Mouse (Mus musculus): Measurements from ENCODE around the gene Eif4g2. TPM values are rescaled to one million over a fixed set of nuclear protein-coding genes. Genes with fewer than 3 reads are reported as not detected.

Gene Eif4g2
- total RNA-seq, 4 experiments from 2014 or later, result 989 to 1,111 (median 1,090) TPM

DNA sequence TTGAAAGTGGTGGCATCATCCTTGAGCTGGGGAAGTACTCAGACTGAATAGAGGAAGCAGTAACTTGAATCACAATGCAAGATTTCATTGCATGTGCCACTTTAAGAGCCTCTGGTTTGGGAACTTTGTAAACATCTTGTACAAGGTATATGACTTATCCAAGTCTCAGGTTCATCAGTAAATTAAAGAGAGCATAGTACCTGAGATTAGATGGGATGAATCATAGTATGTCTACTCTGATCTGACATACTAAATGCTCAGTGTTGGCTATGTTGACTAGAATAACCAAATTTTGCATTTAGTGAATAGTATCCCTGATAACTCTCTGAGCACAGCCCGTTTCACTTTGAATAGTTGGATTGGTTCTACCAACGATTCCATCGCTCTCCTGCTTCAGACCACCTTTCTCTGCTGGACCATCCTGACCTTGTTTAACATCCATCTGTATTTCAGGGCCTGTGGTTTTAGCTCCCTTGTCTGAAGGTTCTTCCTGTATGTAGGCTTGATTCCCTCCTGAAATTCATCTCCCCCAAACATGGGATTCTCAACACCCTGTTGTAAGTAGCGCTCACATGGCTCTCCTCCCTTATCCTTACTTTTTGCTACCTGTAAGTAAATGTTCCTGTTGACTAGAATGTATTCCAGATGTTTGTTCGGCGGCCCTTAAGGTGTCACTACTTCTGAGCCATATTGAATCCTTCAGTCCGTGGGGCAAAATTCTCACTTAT is 13.2 kb downstream of the Eif4g2 start:
- DNase-seq (ENCODE audit: low spot score), result no peak

DNA sequence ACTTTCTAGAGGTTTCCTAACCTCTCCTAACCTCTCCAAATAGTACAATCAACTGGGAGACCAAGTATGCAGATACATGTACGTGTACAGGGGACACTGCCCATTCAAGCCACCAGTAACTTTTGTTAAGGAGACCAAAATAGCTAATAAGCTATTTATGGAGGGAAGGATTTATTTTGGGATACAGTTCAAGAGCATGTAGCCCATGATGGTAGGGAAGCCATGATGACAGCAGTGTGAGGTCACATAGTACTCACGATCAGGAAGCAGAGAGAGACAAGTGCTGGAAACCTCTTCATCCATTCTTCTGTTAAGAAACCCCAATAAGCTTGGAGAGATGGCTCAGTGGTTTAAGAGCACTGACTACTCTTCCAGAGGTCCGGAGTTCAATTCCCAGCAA is 14.6 kb downstream of the Eif4g2 start:
- DNase-seq (ENCODE audit: low spot score), result peak; percentile 40

- no peak for DNase-seq (ENCODE audit: low spot score)
Observed at GRCm38 (mm10) chr7:111062971-111063370, 19.9 kb downstream of the Eif4g2 start.

- no peak for DNase-seq (ENCODE audit: low spot score)
Observed at GRCm38 (mm10) chr7:111059527-111059926, 23.3 kb downstream of the Eif4g2 start.

DNA sequence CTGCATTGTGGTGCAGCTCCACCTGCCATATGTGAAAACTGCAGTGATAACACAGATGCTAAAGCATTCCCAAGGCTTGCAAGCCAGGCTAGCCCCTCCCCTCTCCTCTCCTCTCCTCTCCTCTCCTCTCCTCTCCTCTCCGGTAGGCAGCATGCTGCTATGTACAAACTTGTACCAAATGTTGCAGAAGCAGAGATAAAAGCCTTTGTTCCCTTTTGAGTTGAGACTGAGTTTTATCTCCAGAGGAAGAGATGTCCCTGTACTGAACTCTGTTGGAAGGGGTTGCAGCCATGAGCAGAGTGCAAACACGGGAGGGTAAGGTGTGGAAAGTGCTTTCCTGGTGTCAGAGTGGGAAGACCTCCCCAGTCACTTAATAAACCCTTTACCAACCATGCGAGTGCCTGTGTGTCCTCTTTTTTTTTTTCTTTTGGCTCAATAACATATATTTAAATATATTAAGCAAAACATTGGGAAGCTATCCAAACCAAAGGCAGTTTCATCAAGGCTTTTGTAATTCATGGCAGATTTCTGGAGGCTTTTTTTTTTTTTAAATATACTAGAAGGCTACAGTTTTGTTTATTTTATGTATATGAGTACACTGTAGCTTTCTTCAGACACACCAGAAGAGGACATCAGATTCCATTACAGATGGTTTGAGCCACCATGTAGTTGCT is 26.7 kb downstream of the Eif4g2 start:
- no peak for DNase-seq (ENCODE audit: low spot score)

DNA sequence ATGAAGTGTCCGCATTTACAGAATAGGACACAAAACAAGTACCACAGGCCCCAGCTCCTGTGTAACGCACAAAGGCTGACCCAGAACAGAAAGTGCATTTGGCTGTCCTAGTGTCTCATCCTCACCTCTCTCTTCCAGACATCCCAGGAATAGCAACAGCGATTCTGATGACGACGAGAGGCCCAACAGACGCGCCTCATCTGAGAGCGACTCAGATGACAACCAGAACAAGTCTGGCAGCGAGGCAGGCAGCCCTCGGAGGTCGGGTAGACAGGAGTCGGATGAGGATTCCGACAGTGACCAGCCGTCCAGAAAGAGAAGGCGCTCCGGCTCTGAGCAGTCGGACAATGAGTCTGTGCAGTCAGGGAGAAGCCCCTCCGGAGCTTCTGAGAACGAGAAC is 27.6 kb downstream of the Eif4g2 start:
- peak; percentile 45 for DNase-seq (ENCODE audit: low spot score)

DNA sequence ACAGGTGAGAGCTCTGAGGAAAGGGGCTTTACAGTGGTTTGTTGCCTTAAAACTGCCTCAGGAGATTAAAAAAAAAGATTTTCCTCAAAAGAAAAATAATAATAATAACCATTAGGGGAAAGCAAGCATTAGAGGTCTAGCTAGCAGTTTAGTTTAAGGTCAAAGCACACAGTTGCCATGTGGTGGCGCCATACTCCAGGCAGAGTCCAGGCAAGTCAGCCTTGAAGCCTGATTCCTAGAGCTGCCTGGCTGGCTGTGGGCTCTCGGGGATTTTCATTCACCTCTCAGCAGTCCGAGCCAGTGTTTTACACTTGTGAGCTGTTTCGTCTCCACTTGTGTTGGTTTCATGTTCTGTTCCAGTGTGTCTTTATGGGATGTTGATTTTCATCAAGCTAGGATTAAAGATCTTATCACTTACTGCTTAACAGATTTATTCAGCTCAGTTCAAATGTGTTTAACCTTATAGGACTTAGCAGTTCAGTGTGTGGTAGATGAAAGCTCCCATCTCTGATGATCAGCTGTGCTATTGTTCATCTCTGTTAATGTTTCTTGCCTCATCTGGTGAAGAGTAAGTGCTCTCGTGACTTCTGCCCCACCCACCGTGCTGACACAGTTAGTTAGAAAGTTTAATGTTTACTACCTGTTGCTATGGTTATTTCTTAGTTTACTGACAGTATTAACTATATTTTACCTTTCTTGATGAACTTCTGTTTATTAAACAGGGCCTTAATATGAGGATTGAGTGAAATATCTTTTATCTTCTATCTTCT is 33.0 kb downstream of the Eif4g2 start:
- peak; percentile 54 for DNase-seq (ENCODE audit: low spot score)

GRCm38 (mm10) chr7:111048920-111049319 is 33.9 kb downstream of the Eif4g2 start:
- no peak for DNase-seq (ENCODE audit: low spot score)

DNA sequence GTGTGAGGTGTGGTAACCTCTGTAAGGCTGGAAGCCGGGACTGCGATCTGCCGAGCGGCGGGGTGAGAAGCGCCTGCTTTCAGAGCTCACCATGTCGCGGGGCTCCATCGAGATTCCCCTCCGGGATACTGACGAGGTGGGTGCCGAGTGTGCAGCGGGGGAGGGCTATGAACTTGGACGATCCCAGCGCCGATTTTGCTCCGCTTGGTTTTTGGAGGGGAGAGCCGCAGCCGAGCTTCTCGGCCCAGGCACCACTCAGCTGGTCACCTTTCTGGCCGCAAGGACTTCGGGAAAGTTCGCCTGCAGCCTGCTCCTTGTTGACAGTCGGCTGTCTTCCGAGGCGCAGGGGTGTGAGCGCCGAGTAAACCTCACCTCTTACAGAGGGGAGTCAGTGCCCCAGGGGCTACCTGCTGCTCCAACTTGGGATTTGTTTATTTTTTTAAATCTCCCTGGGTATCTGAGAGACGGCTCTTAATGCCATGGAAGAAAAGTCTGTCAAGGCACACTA is 53.7 kb downstream of the Eif4g2 start:
- no peak for DNase-seq (ENCODE audit: low spot score)

- DNase-seq (ENCODE audit: low spot score), result peak; percentile 95
Observed at GRCm38 (mm10) chr7:111028281-111029045, 54.4 kb downstream of the Eif4g2 start, which contains the start of gene Ctr9. Gene Ctr9 (plus strand): TSS chr7:111028951.

DNA sequence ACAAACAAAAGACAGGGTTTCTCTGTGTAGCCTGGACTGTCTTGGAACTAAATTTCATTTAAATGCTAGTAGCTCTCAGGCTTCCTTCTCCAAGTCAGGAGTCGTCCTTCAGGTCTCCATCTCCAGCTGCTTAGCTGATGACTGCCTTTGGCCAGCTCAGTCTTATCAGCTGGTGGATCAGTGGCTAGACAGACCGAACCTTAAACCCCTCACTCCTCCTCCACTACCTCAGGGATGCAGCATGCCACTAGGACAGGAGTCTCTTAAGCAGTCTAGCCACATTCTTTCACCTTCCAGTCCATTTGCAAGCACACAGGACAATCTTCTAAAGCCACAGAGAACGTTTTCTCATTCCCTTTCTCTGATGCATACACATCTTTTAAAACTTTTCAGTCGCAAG is 57.9 kb downstream of the Eif4g2 start:
- no peak for DNase-seq (ENCODE audit: low spot score)

- DNase-seq (ENCODE audit: low spot score), result peak; percentile 26
Observed at GRCm38 (mm10) chr7:111024068-111024594, 58.7 kb downstream of the Eif4g2 start.

DNA sequence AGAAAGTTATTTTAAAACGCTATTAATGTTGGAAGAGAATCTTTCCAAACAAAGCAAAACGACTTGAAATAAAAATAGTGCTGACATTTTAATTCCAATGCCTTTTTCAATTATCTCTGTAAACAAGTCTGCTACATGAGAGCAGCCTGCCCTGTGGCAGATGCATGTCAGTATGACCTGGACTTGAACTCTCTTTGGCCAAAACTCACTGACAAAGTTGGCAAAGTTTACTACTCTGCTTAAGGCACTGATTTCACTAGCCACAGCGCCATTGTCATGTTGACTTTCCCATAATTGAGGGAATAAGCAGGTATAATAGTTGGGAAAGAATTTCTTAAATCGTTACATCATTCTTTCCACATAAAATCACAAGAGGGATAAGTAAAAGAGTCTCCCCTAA is 62.0 kb downstream of the Eif4g2 start:
- no peak for DNase-seq (ENCODE audit: low spot score)

Other genes starting within 250 kb of the Eif4g2 start
- gene Rnf141, start 238.6 kb downstream of the Eif4g2 start, total RNA-seq (2022), result 10 to 100 TPM; 36.4 to 44.5 (median 39.8) TPM
- gene Lyve1, start 219.8 kb downstream of the Eif4g2 start, total RNA-seq (2022), result 10 to 100 TPM; 10.4 to 16.8 (median 13.0) TPM
- gene Mrvi1, start 100.6 kb downstream of the Eif4g2 start, total RNA-seq (2022), result 10 to 100 TPM; 12.7 to 15.6 (median 14.4) TPM
- gene Ctr9, start 54.1 kb downstream of the Eif4g2 start, total RNA-seq (2022), result 10 to 100 TPM; 11.3 to 18.2 (median 12.9) TPM